Comparison of ENCODE assay signal across 10 mouse cellular contexts in genomic region chr1:162004821-162005770, GRCm38 (mm10). TPM values are rescaled to one million over a fixed set of nuclear protein-coding genes. Genes with fewer than 3 reads are reported as not detected.
DNase-seq lines count a peak whose midpoint lies in the region; ATAC-seq and TF ChIP-seq lines count a peak whose summit lies in the region.
"Had no signal": no experiment of that assay in that cellular context is flagged by ENCODE, and none has a peak within 500 bp of the region (broad histone marks: within the 10 kb centered on the region; RNA-seq: fewer than 3 reads in every experiment).

No protein-coding gene starts in this region.

- no peak overlapping the region for H3K4me3 ChIP-seq in left cerebral cortex, adult 2 months
- 0 out of 2 replicates have a peak overlapping the region, but pooled peaks have one; percentile 0 for H3K4me3 ChIP-seq in embryonic facial prominence, embryonic 12.5 days
- peak overlapping the region; percentile 8; the same call in 1 of the 2 replicates for H3K4me3 ChIP-seq in macrophage (ENCODE audit: inconsistent target)
- H3K4me3 ChIP-seq in stomach, embryonic 16.5 days (replicated peaks; ENCODE audit: low read length) = peak overlapping the region; percentile 15; the same call in 1 of the 2 replicates

- no peaks in the 10 kb centered on the region for H3K79me2 ChIP-seq in macrophage (ENCODE audit: inconsistent target)

- no peak for DNase-seq in left cerebral cortex, adult 2 months (ENCODE audit: extremely low spot score in 1 of 2, low spot score in 2 of 2)
- DNase-seq in left cerebral cortex, adult 18-20 months (ENCODE audit: low spot score in 2 of 2) = no peak
- DNase-seq in heart, postnatal 14 days = peak; percentile 53 to 60
- peak; percentile 61 to 75 for DNase-seq in kidney, postnatal 36 days

- ATAC-seq in embryonic facial prominence, embryonic 12.5 days (ENCODE audit: insufficient number of reproducible peaks, insufficient read depth, low FRiP score, low TSS enrichment) = no peak
- peak; percentile 60; the same call in 1 of the 2 replicates for ATAC-seq in stomach, embryonic 16.5 days (ENCODE audit: insufficient read depth, low FRiP score)
- no peak for ATAC-seq in cerebellum, adult (ENCODE audit: insufficient number of reproducible peaks, low FRiP score, low TSS enrichment)

- peaks cover 81% of the 10 kb centered on the region for H3K4me1 ChIP-seq in embryonic facial prominence, embryonic 12.5 days
- H3K4me1 ChIP-seq in stomach, embryonic 16.5 days (ENCODE audit: control insufficient read depth, insufficient read depth, low read length) = peaks cover 30% of the 10 kb centered on the region

- peak overlapping the region; percentile 7; the same call in 1 of the 2 replicates for H3K27ac ChIP-seq in left cerebral cortex, adult 2 months
- H3K27ac ChIP-seq in embryonic facial prominence, embryonic 12.5 days = peak overlapping the region; percentile 96
- peak overlapping the region; percentile 55 for H3K27ac ChIP-seq in macrophage
- H3K27ac ChIP-seq in stomach, embryonic 16.5 days (ENCODE audit: low read length) = peak overlapping the region; percentile 92

- 19% methylated on average over 23 of the region's 23 CpGs for WGBS in embryonic facial prominence, embryonic 12.5 days
- 27% methylated on average over 23 of the region's 23 CpGs for WGBS in macrophage (ENCODE audit: missing documents)
- WGBS in stomach, embryonic 16.5 days = 24% methylated on average over 23 of the region's 23 CpGs

- no peaks in the 10 kb centered on the region for H3K36me3 ChIP-seq in embryonic facial prominence, embryonic 12.5 days
- H3K36me3 ChIP-seq in macrophage (ENCODE audit: inconsistent target) = no peaks in the 10 kb centered on the region
- H3K36me3 ChIP-seq in stomach, embryonic 16.5 days (ENCODE audit: control insufficient read depth, insufficient read depth, low read length) = no peaks in the 10 kb centered on the region

- no peaks in the 10 kb centered on the region for H3K27me3 ChIP-seq in embryonic facial prominence, embryonic 12.5 days
- no peaks in the 10 kb centered on the region for H3K27me3 ChIP-seq in stomach, embryonic 16.5 days (ENCODE audit: control insufficient read depth, insufficient read depth, low read length)

- H3K9ac ChIP-seq in embryonic facial prominence, embryonic 12.5 days = peak overlapping the region; percentile 44
- H3K9ac ChIP-seq in stomach, embryonic 16.5 days (ENCODE audit: low read length) = peak overlapping the region; percentile 51

- TF ChIP-seq CTCF in left cerebral cortex, adult 2 months (IDR thresholded peaks at IDR 0.05) = peak; percentile 37

- H3K4me2 ChIP-seq in embryonic facial prominence, embryonic 12.5 days (replicated peaks) = peak overlapping the region; percentile 36
- peak overlapping the region; percentile 34 for H3K4me2 ChIP-seq in stomach, embryonic 16.5 days (ENCODE audit: low read depth, low read length)

- intact Hi-C loops in left cerebral cortex, adult 2 months (cut with DNase I) = no loop called here
- intact Hi-C loops in heart, postnatal 14 days (cut with DNase I) = loop anchor here (5.0 to 10.0 kb wide), 3 partner anchors 90 to 272 kb away; no protein-coding TSS in a partner anchor

- no peaks in the 10 kb centered on the region for H3K9me3 ChIP-seq in embryonic facial prominence, embryonic 12.5 days
- H3K9me3 ChIP-seq in stomach, embryonic 16.5 days (replicated peaks; ENCODE audit: control insufficient read depth, low read length) = no peaks in the 10 kb centered on the region

RNA-seq across cellular contexts. Expression of gene 4930558K02Rik, which starts 25.7 kb away (rescaled TPM):
- total RNA-seq in left cerebral cortex, adult 2 months (2021) = not detected
- not detected for total RNA-seq in left cerebral cortex, adult 18-20 months (2021)
- polyA plus RNA-seq in embryonic facial prominence, embryonic 12.5 days (2016; fragmentation: Nextera tagmentation; extraction: Ambion mirVana) = not detected in 2 replicates
- total RNA-seq in heart, postnatal 14 days (2021) = not detected
- not detected for total RNA-seq in macrophage (2018; cell fraction: chromatin; rRNA removed)
- total RNA-seq in macrophage (2018; cell fraction: cytosol; rRNA removed) = not detected
- not detected for total RNA-seq in macrophage (2018; cell fraction: nucleus; rRNA removed)
- polyA plus RNA-seq in macrophage (2018) = not detected in 3 replicates
- not detected in 2 replicates for polyA plus RNA-seq in stomach, embryonic 16.5 days (2015; fragmentation: Nextera tagmentation; extraction: Ambion mirVana)
- total RNA-seq: ES-E14; left cerebral cortex, postnatal 25 days had no signal

RNA-seq across cellular contexts. Expression of gene Pigc, which starts 36.1 kb away (rescaled TPM):
- total RNA-seq in left cerebral cortex, adult 2 months (2021) = 10 to 100 TPM; 13.2 to 13.6 TPM
- 10 to 100 TPM; 10.8 to 17.3 TPM for total RNA-seq in left cerebral cortex, adult 18-20 months (2021)
- polyA plus RNA-seq in embryonic facial prominence, embryonic 12.5 days (2016; fragmentation: Nextera tagmentation; extraction: Ambion mirVana) = 44.1 and 48.3 TPM in 2 replicates
- total RNA-seq in heart, postnatal 14 days (2021) = 10 to 100 TPM; 17.6 to 21.6 TPM
- total RNA-seq in macrophage (2018; cell fraction: chromatin; rRNA removed) = 10 to 100 TPM in 16 of 26 experiments, 1 to 10 TPM in 10; 2.5 to 24.6 (median 10.8) TPM
- total RNA-seq in macrophage (2018; cell fraction: cytosol; rRNA removed) = 10 to 100 TPM; 13.6 to 24.8 (median 18.8) TPM
- total RNA-seq in macrophage (2018; cell fraction: nucleus; rRNA removed) = 10 to 100 TPM in 22 of 26 experiments, 1 to 10 TPM in 4; 7.9 to 46.6 (median 26.4) TPM
- 11.5 to 21.0 TPM (median 15.2 TPM) in 3 replicates for polyA plus RNA-seq in macrophage (2018)
- 36.3 and 39.7 TPM in 2 replicates for polyA plus RNA-seq in stomach, embryonic 16.5 days (2015; fragmentation: Nextera tagmentation; extraction: Ambion mirVana)

Comparison
In these comparisons a context has a peak if more than half of its experiments do, and no peak if none do; other contexts are left out.
1. DNase-seq: peak in heart, postnatal 14 days (2 of 2) and kidney, postnatal 36 days (2 of 2); none in left cerebral cortex, adult 2 months (0 of 2) and left cerebral cortex, adult 18-20 months (0 of 2).
2. H3K27ac ChIP-seq: peak in every context shown above with its lines; median percentile 96 in embryonic facial prominence, embryonic 12.5 days; 92 in stomach, embryonic 16.5 days; 55 in macrophage; 7 in left cerebral cortex, adult 2 months.